Mouse (Mus musculus) gastrocnemius, postnatal 10 days (tissue): Measurements from ENCODE around the gene Yy1. TPM values are rescaled to one million over a fixed set of nuclear protein-coding genes. Genes with fewer than 3 reads are reported as not detected.

Source experiments
- DNase-seq: peaks from one replicate; pipeline ENCODE4 v3.0.0; 2021; ENCODE audit warnings: mixed read lengths
- microRNA-seq, 2 experiments: library from miRNA; unstranded; fragments of <30 nt; microRNA quantifications; one replicate each; pipeline ENCODE4 v1.2.0; 2021
- total RNA-seq, 2 experiments: library from RNA; stranded (reverse); gene quantifications; 2 replicates each; pipeline ENCODE4 v1.2.3; 2021

Yy1 gene
- total RNA-seq, 2 experiments from 2014 or later = 25.0 to 35.5 TPM

- no peak for DNase-seq
Observed at GRCm38 (mm10) chr12:108858486-108858885, 65.7 kb downstream of the Yy1 start.

- no peak for DNase-seq
Observed at GRCm38 (mm10) chr12:108865007-108865494, 72.3 kb downstream of the Yy1 start.

GRCm38 (mm10) chr12:108869575-108869974 lies 76.8 kb downstream of the Yy1 start:
- DNase-seq = no peak

Small RNA genes lying within 50 kb of the gene (microRNA-seq; reads per million reads assigned to microRNA genes)
- gene Mir345 = 23.8 to 42.0 reads per million in 2 experiments

Other genes with a start within 250 kb of the Yy1 start
- 10 to 100 TPM; 46.3 to 55.1 TPM for gene Evl, start 238.3 kb upstream of the Yy1 start, total RNA-seq
- under 1 TPM; 0.19 to 0.20 TPM for gene Degs2, start 90.7 kb upstream of the Yy1 start, total RNA-seq
- gene Slc25a29, start 42.9 kb downstream of the Yy1 start, total RNA-seq = 1 to 10 TPM; 4.6 to 4.7 TPM
- gene Slc25a47, start 43.1 kb downstream of the Yy1 start, total RNA-seq = 1 to 10 TPM; 5.2 to 9.1 TPM
- 1 to 10 TPM; 4.1 to 5.2 TPM for gene Wdr25, start 100.7 kb downstream of the Yy1 start, total RNA-seq
- gene Wars, start 101.2 kb downstream of the Yy1 start, total RNA-seq = 10 to 100 TPM; 24.1 to 26.8 TPM